Mouse (Mus musculus) urinary bladder, postnatal 25 days (tissue): ENCODE measurements at regions not wholly inside any gene's neighbourhood (a gene's known extent, or its start where the extent isn't known, plus 50 kb on each side); places are given as distances from the start of the nearest gene placed in this dataset.

Experiments used
- DNase-seq: peaks from one replicate; pipeline ENCODE4 v3.0.0; 2022; ENCODE audit warnings: low spot score

DNA sequence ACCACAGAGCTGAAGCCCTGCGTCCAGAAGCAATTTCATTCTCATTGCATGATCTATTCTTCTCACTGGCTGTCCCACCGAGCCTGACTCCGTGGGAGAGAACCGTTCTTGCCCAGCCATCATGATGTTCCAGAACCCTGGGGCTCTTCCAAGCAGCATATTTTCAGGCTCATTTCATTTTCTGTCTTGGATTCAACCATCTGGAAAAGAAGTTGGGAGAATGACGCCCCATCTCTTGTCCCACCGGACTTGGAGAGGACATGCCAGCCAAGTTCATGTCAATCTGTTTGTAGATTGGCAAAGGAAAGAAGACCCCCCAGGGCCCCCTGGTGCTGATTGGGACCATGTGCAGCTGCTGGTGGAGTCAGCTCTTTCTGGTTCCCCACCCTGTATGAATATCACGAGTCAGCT lies 1400.5 kb upstream of the Lrrc6 start:
- DNase-seq: no peak

- no peak for DNase-seq
These were observed 1399.1 kb upstream of the Lrrc6 start for GRCm38 (mm10) chr15:67899772-67900171.

- DNase-seq: no peak
These were observed 1398.3 kb upstream of the Lrrc6 start for GRCm38 (mm10) chr15:67898959-67899403.

GRCm38 (mm10) chr15:67892066-67892465 lies 1391.4 kb upstream of the Lrrc6 start:
- DNase-seq: no peak

GRCm38 (mm10) chr15:67890612-67891304 lies 1390.0 kb upstream of the Lrrc6 start:
- no peak for DNase-seq

- no peak for DNase-seq
These were observed 1387.8 kb upstream of the Lrrc6 start for GRCm38 (mm10) chr15:67888548-67888947.

DNA sequence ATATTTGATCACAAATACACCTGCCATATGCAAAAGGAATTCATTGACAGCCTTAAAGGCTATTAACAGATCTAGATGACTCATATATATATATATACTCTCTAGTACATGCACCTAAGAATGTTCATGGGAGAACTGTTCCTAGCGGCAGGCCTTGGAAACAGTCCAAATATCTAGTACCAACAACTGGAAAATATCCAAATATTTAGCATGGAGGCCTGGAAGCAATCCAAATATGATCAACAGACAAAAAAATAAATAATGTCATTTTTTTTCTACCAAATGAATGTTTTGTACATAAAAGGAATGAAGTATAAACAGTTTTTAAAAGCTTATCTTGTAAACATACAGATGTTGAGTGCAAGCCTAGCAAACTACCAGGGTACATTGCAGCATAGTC lies 1354.6 kb upstream of the Lrrc6 start:
- no peak for DNase-seq

GRCm38 (mm10) chr15:67850118-67850517 lies 1349.4 kb upstream of the Lrrc6 start:
- no peak for DNase-seq

DNA sequence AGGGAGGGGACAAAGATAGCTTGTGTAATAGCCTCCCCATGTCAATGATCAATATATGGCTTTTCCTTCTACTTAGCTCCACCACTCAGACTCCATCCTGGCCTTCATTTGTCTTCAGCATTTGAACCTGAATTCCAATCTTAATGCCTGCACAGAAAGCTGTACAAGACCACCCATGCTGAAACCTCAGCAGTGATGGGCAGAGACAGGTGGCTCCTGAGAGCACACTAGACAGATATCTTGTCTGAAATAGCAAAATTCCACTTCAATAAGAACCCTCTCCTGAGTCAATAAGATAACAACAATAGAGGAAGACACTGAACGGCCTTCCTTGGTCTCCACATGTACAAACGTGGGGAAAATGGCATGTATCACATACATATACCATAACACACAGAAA lies 1345.0 kb upstream of the Lrrc6 start:
- DNase-seq: no peak

DNA sequence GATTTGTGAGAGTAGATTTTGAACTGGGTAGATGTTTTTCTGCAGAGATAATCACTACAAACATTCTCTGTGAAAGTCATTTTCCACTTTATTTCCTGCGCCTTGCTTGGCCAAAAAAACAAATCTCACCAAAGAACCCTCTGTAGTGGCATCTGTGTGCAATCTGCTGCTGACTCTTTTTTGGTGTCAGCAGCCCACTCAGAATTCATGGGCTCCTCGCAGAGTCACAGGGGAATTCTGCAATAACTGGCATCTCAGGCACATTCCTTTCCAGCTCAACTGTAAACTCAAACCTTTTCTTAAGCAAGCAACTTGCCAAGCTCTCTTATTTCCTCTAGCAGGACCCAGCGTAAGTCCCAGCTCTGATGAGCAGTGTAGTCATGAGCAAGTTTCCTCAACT lies 1340.0 kb upstream of the Lrrc6 start:
- no peak for DNase-seq

DNA sequence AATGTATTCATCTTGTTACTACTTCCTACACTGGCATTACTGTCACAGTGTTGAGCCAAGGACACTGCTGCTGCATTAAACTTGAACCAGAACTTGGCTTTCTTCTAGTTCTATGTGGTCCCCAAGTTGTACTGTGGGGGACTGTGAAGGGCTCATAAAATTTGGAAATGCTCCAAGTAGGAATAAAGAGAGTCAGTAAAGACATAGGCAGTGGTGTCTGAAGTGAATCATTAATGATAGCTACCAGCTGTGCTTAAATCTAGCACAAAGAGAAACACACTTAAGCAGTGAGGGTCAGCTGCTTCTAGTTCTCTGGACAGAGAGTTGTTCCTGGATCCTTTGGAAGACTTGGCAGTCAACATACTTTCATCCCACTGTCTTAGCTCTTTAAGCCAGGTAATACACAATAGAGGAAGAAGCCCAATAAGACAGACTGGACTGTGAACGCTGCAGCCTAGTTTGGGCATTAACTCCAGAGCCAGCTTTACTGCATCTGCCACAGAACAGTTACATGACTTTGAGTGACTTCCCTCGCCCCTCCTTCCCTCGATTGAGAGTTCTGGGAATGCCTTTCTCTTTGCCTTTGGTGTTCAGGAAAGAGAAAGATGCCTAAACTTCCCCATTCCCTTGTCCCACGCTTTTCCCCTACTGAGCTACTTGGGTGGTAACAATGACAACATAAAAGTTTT lies 1325.2 kb upstream of the Lrrc6 start:
- DNase-seq: no peak

DNA sequence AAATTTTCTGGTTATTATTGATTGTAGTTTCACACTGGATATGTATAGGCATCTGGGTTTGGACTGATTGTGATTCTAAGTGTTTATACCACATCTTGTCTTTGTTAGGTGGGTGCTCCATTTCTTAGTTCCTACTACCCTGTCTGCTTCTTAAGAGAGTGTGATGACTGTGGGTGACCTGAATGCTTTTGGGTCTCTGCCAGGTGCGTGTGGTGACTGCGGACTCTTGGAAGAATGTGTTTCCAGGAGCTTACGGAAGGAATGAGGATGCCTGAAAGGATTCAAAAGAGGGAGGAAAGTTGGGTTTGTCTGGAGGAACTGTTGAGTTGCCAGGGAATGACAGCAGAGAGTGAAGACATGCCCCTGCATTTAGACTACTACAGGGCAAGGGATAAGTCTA lies 1322.5 kb upstream of the Lrrc6 start:
- DNase-seq: no peak

GRCm38 (mm10) chr15:67799871-67800270 lies 1299.2 kb upstream of the Lrrc6 start:
- DNase-seq: no peak

- DNase-seq: no peak
These were observed 1294.9 kb upstream of the Lrrc6 start for GRCm38 (mm10) chr15:67795578-67795977.

GRCm38 (mm10) chr15:67792822-67793221 lies 1292.1 kb upstream of the Lrrc6 start:
- no peak for DNase-seq

DNA sequence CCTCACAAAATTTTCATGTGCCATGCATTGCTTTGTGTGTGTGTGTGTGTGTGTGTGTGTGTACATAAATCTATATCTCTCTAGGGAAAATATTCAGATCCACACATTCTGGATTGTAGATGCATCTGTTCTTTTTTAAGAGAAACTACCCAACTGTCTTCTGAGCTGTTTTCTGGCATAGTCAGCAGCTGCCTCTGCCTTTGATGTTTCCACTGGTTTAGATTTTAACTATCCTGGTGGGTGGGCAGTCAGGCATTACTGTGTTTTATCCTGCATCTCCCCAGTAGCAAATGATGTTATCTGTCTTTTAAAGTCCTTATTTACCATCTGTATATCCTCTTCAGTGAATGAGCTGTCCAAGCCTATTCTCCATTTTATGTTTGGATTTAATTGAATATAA lies 1287.9 kb upstream of the Lrrc6 start:
- no peak for DNase-seq

GRCm38 (mm10) chr15:67785583-67785982 lies 1284.9 kb upstream of the Lrrc6 start:
- no peak for DNase-seq

DNA sequence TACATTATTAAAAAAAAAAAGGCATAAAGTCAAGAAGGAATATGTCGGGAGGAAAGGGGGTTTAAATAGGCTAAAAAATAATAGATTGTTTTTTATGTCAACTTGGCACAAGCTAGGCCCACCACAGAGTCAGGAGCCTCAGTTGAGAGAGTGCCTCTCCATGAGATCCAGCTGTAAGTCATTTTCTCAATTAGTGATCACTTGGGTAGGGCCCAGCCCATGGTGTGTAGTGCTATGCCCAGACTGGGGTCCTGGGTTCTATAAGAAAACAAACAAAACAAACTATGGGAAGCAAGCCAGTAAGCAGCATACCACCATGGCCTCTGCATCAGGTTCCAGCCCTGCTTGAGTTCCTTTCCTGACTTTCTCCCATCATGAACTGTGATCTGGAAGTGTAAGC lies 1283.0 kb upstream of the Lrrc6 start:
- no peak for DNase-seq

GRCm38 (mm10) chr15:67782505-67782904 lies 1281.8 kb upstream of the Lrrc6 start:
- no peak for DNase-seq

- no peak for DNase-seq
These were observed 1280.1 kb upstream of the Lrrc6 start for GRCm38 (mm10) chr15:67780856-67781255.

DNA sequence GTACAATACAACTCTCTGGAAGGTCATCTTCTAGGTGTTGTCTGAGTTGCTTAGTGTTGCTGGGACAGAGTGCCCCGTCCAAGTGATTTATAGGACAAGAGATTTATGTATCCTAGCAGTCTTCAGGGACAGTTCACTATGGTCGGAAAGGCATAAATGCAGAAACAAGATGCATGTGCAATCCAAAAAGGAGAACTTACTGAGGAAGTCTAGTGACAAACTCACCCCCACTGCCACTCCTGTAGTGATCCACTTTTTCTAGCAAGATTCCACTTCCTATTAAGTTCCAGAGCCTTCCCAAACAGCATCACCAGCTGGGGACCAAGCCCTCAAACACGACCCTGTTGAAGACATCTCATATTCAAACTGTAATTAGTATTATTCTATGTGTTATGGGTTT lies 1266.9 kb upstream of the Lrrc6 start:
- DNase-seq: no peak

DNA sequence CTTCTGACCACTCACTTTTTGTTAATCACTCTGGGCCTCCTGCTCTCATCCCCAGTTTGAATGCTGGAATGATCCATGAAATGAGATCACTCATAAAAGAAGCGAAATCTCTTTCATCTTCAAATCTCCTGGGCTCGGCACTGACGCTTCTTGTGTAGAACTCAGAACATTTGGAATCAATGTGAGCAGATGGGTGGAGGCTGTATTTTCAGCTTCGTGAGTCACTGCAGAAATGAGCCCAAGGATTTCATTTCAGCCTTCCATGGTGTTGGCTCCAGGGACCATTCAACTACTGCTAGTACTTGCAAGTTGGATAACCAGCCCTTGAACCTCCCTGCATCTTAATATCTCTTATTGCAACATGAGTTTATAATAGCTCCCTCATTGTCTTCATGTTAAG lies 1258.5 kb upstream of the Lrrc6 start:
- no peak for DNase-seq

GRCm38 (mm10) chr15:67750582-67750981 lies 1249.9 kb upstream of the Lrrc6 start:
- no peak for DNase-seq

- no peak for DNase-seq
These were observed 1242.6 kb upstream of the Lrrc6 start for GRCm38 (mm10) chr15:67743332-67743731.
